Mouse (Mus musculus): ENCODE data around the gene Mum1. TPM values are rescaled to one million over a fixed set of nuclear protein-coding genes. Genes with fewer than 3 reads are reported as not detected.

Mum1 gene
- polyA plus RNA-seq, 1 experiment from 2014 or later = 5.1 TPM

DNA sequence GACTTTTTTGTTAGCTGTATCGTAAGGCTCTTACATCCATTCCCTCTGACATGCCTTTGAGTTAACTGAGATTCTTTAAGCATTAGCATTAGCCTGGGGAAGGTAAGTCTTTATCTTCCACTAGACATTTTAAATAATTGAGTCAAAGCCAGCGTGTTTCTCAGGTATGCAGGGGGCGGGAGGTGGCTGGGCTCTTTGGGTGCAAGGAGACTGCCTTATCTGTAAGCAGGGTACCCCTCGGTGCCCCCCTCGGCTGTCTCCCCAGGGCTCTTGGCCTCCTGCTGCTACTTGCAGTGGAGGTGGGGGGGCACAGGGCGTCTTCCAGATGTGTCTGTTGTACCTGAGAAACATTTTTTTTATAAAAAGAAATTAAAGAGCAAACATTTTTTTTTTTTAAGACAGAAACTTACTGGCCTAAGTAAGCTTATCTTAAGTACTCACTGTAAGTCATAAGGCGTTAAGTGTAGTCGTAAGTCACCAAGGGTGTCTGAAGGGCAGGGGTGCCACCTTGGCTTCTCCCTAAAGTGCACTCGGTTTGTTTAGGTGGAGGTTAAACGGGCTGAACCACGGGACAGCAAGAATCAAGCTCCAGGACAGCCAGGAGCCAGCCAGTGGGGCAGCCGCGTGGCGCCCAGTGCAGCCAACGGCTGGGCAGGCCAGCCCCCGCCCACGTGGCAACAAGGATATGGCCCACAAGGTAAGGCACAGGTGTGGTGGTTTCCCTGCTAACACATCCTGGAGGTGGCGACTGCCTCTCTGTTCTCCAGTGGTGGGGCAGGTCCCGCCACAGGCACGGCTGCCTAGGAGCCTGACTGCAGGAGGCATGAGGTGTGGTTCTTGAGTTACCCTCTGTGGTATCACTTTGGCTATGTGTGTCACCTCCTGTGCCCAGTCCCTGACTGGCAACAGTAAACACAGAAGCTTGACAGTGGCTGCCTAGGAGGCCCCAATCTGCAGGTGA lies 56.5 kb downstream of the Mum1 start:
- peaks cover 69% of the 10 kb centered on the region for H3K36me3 ChIP-seq (ENCODE audit: inconsistent target)
- 90% methylated on average over 20 of the region's 20 CpGs for WGBS (ENCODE audit: missing documents)
- H3K4me3 ChIP-seq (ENCODE audit: inconsistent target) = no peak overlapping the region
- no peak overlapping the region for H3K27ac ChIP-seq
- H3K79me2 ChIP-seq (ENCODE audit: inconsistent target) = no peaks in the 10 kb centered on the region

DNA sequence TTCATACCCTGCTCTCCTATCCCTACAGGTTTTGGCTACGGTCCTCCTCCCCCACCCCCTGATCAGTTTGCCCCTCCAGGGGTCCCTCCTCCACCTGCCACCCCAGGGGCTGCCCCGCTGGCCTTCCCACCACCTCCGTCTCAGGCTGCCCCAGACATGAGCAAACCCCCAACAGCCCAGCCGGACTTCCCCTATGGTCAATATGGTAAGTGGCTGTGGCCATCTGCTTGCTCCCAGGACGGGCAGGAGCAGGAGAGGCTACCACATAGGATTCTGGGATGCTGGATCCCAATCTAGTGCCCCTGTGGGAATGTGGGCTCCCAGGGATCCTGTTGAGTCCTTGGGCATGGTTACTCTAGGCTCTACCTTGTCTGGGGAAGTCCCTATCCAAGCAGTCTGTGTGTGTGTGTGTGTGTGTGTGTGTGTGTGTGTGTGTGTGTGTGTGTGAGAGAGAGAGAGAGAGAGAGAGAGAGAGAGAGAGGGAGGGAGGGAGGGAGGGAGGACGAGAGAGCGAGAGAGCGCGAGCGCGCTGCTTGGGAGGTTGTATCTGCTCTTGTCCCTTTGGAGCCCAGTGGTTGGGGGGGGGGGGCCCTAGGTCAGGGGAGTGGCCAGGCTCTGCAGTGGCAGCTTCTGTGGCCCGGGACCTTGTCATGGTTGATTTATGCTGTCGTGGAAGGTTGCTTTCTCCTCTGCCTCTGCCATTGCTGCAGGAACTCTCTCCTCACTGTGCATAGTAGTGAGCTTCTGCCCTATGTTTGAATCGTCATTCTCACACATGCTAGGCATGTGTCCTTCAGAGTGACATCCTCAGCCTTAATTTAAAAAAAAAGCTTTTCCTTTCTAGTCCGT lies 59.2 kb downstream of the Mum1 start:
- Histone ChIP-seq H3K36me3 (ENCODE audit: inconsistent target) (peaks cover 44% of the 10 kb centered on the region), H3K4me3 (ENCODE audit: inconsistent target) (no peak overlapping the region), H3K27ac (no peak overlapping the region), H3K79me2 (ENCODE audit: inconsistent target) (no peaks in the 10 kb centered on the region)
- WGBS (ENCODE audit: missing documents) = 76% methylated on average over 9 of the region's 15 CpGs

DNA sequence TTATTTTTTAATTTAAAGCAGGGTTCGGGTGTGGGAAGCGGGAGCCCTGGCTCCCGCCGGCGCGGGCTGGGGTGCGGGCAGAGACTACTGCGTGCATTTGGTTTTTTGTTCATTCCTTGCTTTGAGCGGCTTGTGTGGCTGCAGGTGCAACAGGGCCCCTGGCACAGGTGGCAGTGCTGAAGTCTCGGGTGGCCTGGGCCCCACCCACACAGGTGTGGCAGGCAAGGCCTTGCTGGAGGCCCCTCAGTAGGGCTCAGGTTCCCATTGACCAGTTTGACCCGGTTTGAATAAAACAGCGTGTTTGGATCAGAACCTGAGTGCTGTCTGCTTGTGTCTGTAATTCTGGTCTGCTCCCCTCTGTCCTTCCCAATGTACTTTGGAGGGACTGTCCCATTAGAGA lies 61.9 kb downstream of the Mum1 start:
- Histone ChIP-seq H3K79me2 (ENCODE audit: inconsistent target) (peaks cover 6% of the 10 kb centered on the region), H3K4me3 (ENCODE audit: inconsistent target) (no peak overlapping the region), H3K36me3 (ENCODE audit: inconsistent target) (peaks cover 31% of the 10 kb centered on the region), H3K27ac (no peak overlapping the region)
- WGBS (ENCODE audit: missing documents) = 95% methylated on average over 11 of the region's 12 CpGs

DNA sequence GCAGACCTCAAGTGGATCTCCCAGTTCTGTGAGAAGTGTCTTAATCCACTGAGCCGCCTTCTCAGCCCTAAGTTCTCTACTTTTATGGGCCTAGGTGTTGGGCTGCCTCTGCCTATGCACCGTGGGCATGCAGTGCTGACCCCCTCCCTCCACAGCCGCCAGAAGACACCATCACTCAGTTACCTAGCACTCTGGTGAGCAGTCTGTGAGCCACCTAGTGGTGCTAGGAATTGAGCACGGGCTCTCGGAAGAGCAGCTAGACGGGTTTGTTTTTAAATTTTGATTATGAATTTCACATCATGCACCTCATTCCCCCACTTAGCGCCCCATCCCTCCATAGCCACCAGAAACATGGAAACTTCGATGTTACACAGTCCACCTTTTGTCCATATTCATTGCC lies 62.4 kb downstream of the Mum1 start:
- Histone ChIP-seq H3K79me2 (ENCODE audit: inconsistent target) (peaks cover 12% of the 10 kb centered on the region), H3K27ac (no peak overlapping the region), H3K4me3 (ENCODE audit: inconsistent target) (no peak overlapping the region), H3K36me3 (ENCODE audit: inconsistent target) (peaks cover 25% of the 10 kb centered on the region)
- 74% methylated on average over 8 of the region's 8 CpGs for WGBS (ENCODE audit: missing documents)

DNA sequence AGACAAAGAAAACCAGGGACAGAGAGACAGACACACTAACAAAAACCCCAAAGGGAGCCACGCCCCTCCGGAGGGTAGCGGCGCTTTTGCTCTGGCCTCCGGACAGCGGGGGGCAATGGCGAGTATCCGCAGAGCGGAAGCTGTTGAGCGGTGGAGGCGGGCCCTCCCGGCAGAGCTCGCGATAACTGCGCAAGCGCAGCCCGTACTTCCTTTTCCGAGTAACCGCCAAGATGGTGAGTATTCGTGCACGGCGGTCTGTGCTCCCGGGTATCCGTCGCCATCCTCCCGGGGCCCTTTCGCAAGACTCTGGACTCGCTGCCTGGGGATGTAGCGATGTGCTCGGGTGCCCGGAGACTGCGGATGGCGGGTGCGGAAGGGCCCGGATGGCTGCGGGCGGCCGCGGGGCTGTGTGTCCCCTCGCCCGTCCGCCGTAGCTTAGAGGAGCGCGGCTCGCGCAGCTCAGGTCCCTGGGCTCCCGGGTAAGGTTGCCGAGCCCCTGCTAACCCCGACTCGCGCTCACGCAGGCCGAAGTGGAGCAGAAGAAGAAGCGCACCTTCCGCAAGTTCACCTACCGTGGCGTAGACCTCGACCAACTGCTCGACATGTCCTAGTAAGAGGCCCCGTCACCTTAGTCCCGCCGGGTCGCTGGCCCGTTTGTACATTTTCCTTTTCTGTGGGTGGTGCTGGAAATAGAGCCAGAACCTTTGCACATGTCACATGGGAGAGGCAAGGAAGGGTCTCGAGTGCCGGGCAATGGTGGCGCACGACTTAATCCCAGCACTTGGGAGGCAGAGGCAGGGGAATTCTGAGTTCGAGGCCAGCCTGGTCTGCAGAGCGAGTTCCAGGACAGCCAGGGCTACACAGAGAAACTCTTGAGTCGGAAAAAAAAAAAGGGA lies 66.3 kb downstream of the Mum1 start, which contains the start of gene Rps15:
TSS of gene Rps15 (plus strand) at position 203 of the 896 bp plus-strand sequence.
- H3K36me3 ChIP-seq (ENCODE audit: inconsistent target) = peaks cover 10% of the 10 kb centered on the region
- H3K4me3 ChIP-seq (ENCODE audit: inconsistent target) = peak within 1 kb of the TSS; percentile 95
- peaks cover 13% of the 10 kb centered on the region for H3K79me2 ChIP-seq (ENCODE audit: inconsistent target)
- H3K27ac ChIP-seq = peak within 1 kb of the TSS; percentile 72
- under 1% methylated on average over 72 of the region's 72 CpGs for WGBS (ENCODE audit: missing documents)

DNA sequence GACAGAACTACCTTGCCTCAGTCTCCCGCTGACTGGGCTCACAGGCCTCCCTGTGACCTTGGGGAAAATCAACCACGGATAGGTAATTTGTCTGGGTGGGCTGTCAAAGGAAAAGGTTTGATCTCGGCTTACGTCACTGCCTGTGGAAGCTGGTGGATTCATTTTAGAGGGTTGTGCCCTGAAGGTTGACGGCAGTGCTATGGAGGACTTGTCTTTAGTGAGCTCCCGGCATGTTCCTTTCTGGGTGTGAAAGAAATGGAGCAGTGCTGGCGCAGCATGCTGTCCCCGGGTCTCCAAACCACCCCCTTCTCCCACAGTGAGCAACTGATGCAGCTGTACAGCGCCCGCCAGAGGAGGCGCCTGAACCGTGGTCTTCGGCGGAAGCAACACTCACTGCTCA lies 67.1 kb downstream of the Mum1 start:
- 20% methylated on average over 14 of the region's 14 CpGs for WGBS (ENCODE audit: missing documents)
- Histone ChIP-seq H3K27ac (peak overlapping the region; percentile 72), H3K4me3 (ENCODE audit: inconsistent target) (peak overlapping the region; percentile 95), H3K36me3 (ENCODE audit: inconsistent target) (peaks cover 10% of the 10 kb centered on the region), H3K79me2 (ENCODE audit: inconsistent target) (peaks cover 13% of the 10 kb centered on the region)

Other genes with a start within 250 kb of the Mum1 start
- gene Tmem259, start 242.1 kb upstream of the Mum1 start, polyA plus RNA-seq (2018) = 37.3 to 67.6 TPM (median 52.3 TPM) in 3 replicates
- 4.0 to 9.8 TPM (median 4.7 TPM) in 3 replicates for gene Cnn2, start 237.8 kb upstream of the Mum1 start, polyA plus RNA-seq (2018)
- gene Abca7, start 229.9 kb upstream of the Mum1 start, polyA plus RNA-seq (2018) = 3.3 to 10.6 TPM (median 4.0 TPM) in 3 replicates
- 56.2 to 124 TPM (median 74.2 TPM) in 3 replicates for gene Arhgap45, start 209.8 kb upstream of the Mum1 start, polyA plus RNA-seq (2018)
- gene Polr2e, start 186.6 kb upstream of the Mum1 start, polyA plus RNA-seq (2018) = 51.6 to 65.8 TPM (median 54.3 TPM) in 3 replicates
- gene Gpx4, start 179.3 kb upstream of the Mum1 start, polyA plus RNA-seq (2018) = 427 to 512 TPM (median 481 TPM) in 3 replicates
- gene Sbno2, start 120.9 kb upstream of the Mum1 start, polyA plus RNA-seq (2018) = 23.7 to 43.6 TPM (median 42.5 TPM) in 3 replicates
- 72.6 to 106 TPM (median 79.6 TPM) in 3 replicates for gene Stk11, start 110.6 kb upstream of the Mum1 start, polyA plus RNA-seq (2018)
- 68.4 to 213 TPM (median 169 TPM) in 3 replicates for gene Atp5d, start 87.8 kb upstream of the Mum1 start, polyA plus RNA-seq (2018)
- 1.9 to 3.0 TPM (median 2.4 TPM) in 3 replicates for gene Cbarp, start 85.6 kb upstream of the Mum1 start, polyA plus RNA-seq (2018)
- 16.3 to 36.3 TPM (median 20.3 TPM) in 3 replicates for gene Midn, start 78.2 kb upstream of the Mum1 start, polyA plus RNA-seq (2018)
- 17.6 to 31.0 TPM (median 19.0 TPM) in 3 replicates for gene Cirbp, start 60.4 kb upstream of the Mum1 start, polyA plus RNA-seq (2018)
- gene 1600002K03Rik, start 53.5 kb upstream of the Mum1 start, polyA plus RNA-seq (2018) = 4.4 to 19.3 TPM (median 13.3 TPM) in 3 replicates
- 0.11 to 0.29 TPM (median 0.26 TPM) in 3 replicates for gene Efna2, start 47.0 kb upstream of the Mum1 start, polyA plus RNA-seq (2018)
- gene Ndufs7, start 22.7 kb downstream of the Mum1 start, polyA plus RNA-seq (2018) = 31.2 to 113 TPM (median 79.8 TPM) in 3 replicates
- gene Gamt, start 34.6 kb downstream of the Mum1 start, polyA plus RNA-seq (2018) = 8.2 to 24.0 TPM (median 13.8 TPM) in 3 replicates
- gene Dazap1, start 35.1 kb downstream of the Mum1 start, polyA plus RNA-seq (2018) = 75.1 to 96.3 TPM (median 76.2 TPM) in 3 replicates
- gene Rps15, start 66.0 kb downstream of the Mum1 start, polyA plus RNA-seq (2018) = 1,044 to 2,135 TPM (median 1,962 TPM) in 3 replicates
- gene Apc2, start 69.5 kb downstream of the Mum1 start, polyA plus RNA-seq (2018) = 0.03 to 0.13 TPM (median 0.06 TPM) in 3 replicates
- 20.5 to 43.3 TPM (median 41.4 TPM) in 3 replicates for gene 2310011J03Rik, start 94.1 kb downstream of the Mum1 start, polyA plus RNA-seq (2018)
- 0.36 to 0.99 TPM (median 0.64 TPM) in 3 replicates for gene Pcsk4, start 103.1 kb downstream of the Mum1 start, polyA plus RNA-seq (2018)
- 0.14 to 0.42 TPM (median 0.14 TPM) in 3 replicates for gene Reep6, start 103.5 kb downstream of the Mum1 start, polyA plus RNA-seq (2018)
- 4.7 to 10.2 TPM (median 8.1 TPM) in 3 replicates for gene Adamtsl5, start 122.0 kb downstream of the Mum1 start, polyA plus RNA-seq (2018)
- not detected in 3 replicates for gene Plk5, start 130.0 kb downstream of the Mum1 start, polyA plus RNA-seq (2018)
- gene Mex3d, start 161.2 kb downstream of the Mum1 start, polyA plus RNA-seq (2018) = 4.1 to 6.2 TPM (median 6.0 TPM) in 3 replicates
- gene Mbd3, start 173.1 kb downstream of the Mum1 start, polyA plus RNA-seq (2018) = 64.4 to 92.6 TPM (median 64.4 TPM) in 3 replicates
- 150 to 306 TPM (median 241 TPM) in 3 replicates for gene Uqcr11, start 180.4 kb downstream of the Mum1 start, polyA plus RNA-seq (2018)
- 9.2 to 21.5 TPM (median 17.0 TPM) in 3 replicates for gene Tcf3, start 207.2 kb downstream of the Mum1 start, polyA plus RNA-seq (2018)